Mouse (Mus musculus) urinary bladder, adult 18-20 months (tissue): ENCODE data around the gene Atp6v0a1.

Experiments
- DNase-seq, 2 experiments: peaks; one replicate each; pipeline ENCODE4 v3.0.0; 2022; ENCODE audit warnings: low spot score in 2 of 2, mixed read lengths in 2 of 2

Atp6v0a1 gene

DNA sequence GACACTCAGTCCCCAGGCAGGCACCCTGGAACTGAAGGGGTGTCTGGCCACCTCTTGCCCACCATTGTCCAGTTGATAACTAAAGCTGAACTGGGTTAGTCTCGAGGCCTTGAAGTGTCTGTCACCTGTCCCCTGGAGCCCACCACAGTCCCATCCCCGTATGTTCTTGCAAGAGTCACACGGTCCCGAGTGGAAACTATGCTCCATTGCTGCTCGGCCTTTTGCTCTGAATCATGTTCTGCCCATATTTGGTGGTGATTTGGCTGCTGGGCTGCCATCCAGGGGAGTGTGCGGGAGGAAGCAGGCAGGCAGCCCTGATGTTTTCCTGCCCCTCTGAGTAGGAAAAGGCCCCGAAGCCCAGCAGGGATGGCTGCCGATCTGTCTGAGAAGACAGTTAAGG, 50.9 kb downstream of the Atp6v0a1 start:
- DNase-seq = peak in 1 of 2 experiments; percentile 74

DNA sequence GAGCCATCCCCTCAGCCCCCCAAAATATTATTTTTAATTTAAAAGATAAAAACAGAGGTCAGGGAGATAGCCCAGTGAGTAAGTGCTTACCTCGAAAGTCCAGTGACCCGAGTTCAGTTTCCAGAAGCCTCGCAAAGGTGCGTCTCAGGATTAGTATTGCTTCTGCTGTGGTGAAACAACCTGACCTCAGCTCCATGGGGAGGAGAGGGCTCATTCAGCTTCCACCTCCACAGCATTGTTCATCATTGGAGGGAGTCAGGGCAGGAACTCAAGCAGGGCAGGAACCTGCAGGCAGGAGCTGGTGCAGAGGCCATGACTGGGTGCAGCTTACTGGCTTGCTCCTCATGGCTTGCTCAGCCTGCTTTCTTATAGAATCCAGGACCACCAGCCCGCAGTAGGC, 51.8 kb downstream of the Atp6v0a1 start:
- no peak for DNase-seq

DNA sequence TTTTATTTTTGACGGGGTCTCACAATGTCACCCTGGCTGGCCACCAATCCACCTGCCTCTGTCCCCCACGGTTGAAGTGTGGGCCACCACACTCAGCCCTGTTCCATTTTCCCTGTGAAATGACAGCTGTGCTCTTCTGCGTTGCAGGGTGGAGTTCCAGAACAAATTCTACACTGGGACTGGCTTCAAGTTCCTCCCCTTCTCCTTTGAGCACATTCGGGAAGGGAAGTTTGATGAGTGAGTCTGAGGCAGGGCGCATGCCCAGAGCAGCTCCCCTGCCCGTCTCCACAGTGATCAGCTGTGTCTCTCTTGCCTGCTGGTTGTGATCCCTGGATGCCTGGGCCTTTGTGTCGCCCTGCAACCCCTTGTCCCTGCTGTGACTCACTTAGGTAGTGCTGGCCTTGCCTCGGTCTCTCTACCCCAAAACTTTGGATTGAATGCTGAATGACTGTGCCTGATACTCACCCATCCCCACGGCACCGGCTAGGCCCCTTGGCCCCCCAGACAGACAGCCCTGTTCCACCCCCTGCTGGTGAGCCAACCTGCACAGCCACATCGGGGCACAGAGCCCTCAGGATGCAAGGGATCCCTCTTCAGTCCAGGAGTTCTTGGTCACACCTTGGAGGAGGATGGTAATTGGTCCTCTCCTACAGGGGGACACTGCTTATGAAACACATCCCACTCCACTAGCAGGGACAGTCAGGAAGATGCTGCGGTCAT, 53.1 kb downstream of the Atp6v0a1 start:
- peak in 1 of 2 experiments; percentile 68 for DNase-seq

- DNase-seq = no peak
Measured at GRCm38 (mm10) chr11:101062971-101063675, 53.9 kb downstream of the Atp6v0a1 start.

- DNase-seq = peak in 1 of 2 experiments; percentile 54
Measured at GRCm38 (mm10) chr11:101063676-101064327, 54.5 kb downstream of the Atp6v0a1 start.

DNA sequence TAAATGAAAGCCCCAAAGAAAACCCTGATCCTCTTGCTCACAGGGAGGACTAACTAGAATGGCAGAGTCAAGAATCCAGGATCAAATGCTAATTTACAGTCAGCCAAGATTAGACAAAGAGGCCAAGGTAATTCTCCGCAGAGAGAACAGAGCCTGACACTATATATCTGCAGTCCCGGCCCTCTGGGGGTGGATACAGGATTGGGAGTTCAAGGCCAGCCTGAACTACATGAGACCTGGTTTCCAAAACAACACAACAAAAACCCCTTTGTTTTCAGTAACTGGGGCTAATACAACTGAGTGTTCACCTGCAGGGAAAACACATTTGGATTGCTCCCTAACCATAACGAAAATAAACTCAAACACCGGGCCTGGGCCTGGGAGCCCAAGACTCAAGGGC, 55.2 kb downstream of the Atp6v0a1 start:
- DNase-seq = no peak

- no peak for DNase-seq
Measured at GRCm38 (mm10) chr11:101065002-101065401, 55.8 kb downstream of the Atp6v0a1 start.

- peak; percentile 68 to 69 for DNase-seq
Measured at GRCm38 (mm10) chr11:101066549-101067412, 57.5 kb downstream of the Atp6v0a1 start.

DNA sequence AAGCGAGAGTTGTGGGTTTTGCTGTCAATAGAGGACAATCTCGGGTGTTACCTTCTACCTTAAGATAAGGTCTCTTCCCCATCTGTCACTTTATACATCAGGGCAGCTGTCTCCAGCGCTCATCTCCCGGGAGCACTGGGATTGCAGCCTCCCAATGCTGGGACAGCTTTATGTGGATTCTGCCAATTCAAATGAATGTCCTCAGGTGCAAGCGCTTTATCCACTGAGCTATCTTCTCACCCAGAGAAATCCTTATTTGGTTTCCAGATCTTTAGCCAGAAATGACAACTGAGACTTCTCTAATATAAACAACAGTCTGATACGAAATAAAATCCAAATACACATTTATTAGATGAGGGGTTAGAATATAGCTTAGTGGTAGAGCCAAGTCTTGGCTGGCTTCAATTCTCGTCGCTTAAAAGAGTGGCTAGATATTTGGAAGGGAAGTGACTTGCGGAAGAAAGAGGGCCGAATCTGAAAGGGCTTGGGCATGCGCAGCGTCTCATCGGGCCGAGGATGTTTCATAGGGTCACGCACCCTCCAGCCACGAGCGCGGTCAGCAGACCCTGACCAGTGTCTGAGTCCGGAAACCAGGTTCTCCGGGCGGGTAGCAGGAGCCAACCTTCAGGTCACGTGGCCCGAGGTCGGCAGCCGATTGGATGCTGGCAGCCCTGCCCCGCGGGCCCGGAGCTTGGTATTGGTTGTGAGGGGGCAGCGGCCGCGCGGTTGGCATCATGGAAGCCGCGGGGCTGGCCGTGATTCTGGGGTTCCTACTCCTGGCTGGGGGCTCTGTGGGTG, 60.3 kb downstream of the Atp6v0a1 start, which contains the start of gene Naglu:
Gene Naglu (plus strand): TSS at position 622 of the 798 bp plus-strand sequence.
- DNase-seq = peak; percentile 91 to 92

- no peak for DNase-seq
Measured at GRCm38 (mm10) chr11:101070189-101070527, 60.9 kb downstream of the Atp6v0a1 start.

GRCm38 (mm10) chr11:101070987-101071386, 61.7 kb downstream of the Atp6v0a1 start:
- no peak for DNase-seq

- DNase-seq = no peak
Measured at GRCm38 (mm10) chr11:101071810-101072428, 62.7 kb downstream of the Atp6v0a1 start.

DNA sequence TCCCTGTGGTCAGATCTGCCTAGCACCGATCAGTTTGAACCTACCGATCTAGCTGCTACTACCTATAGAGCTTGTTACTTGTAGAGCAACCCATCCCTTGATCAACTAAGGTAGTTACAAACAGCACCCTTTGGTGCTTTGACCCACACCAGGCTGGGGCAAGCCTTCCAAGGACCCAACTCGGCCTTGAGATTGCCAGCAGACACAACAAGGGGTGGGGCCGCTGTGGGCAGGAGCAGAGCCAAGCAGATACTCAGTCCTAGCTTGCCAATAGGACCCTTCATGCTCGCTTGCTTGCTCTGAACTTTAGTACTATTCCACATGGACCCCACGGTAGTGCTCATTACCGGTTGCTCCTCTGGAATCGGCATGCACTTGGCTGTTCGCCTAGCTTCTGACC, 68.9 kb downstream of the Atp6v0a1 start, which contains the start of gene Hsd17b1:
Gene Hsd17b1 (plus strand): TSS at position 291 of the 400 bp plus-strand sequence.
- no peak for DNase-seq

DNA sequence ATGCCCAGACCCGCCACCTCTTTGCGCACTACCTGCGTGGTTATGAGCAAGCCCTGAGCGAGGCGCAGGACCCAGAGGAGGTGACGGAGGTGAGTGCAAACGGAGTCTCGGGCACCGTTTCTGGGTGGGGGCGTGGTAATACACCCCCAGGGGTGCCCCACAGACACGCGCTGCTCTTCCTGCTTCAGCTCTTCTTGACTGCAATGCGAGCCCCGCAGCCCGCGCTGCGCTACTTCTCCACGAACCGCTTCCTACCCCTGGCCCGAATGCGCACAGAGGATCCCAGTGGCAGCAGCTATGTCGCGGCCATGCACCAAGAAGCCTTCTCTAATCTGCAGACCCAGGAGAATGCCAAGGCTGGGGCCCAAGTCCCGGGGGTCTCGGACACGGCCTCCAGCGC, 70.5 kb downstream of the Atp6v0a1 start:
- DNase-seq = no peak

GRCm38 (mm10) chr11:101080421-101080820, 71.2 kb downstream of the Atp6v0a1 start:
- no peak for DNase-seq

- no peak for DNase-seq
Measured at GRCm38 (mm10) chr11:101081659-101082058, 72.4 kb downstream of the Atp6v0a1 start.

DNA sequence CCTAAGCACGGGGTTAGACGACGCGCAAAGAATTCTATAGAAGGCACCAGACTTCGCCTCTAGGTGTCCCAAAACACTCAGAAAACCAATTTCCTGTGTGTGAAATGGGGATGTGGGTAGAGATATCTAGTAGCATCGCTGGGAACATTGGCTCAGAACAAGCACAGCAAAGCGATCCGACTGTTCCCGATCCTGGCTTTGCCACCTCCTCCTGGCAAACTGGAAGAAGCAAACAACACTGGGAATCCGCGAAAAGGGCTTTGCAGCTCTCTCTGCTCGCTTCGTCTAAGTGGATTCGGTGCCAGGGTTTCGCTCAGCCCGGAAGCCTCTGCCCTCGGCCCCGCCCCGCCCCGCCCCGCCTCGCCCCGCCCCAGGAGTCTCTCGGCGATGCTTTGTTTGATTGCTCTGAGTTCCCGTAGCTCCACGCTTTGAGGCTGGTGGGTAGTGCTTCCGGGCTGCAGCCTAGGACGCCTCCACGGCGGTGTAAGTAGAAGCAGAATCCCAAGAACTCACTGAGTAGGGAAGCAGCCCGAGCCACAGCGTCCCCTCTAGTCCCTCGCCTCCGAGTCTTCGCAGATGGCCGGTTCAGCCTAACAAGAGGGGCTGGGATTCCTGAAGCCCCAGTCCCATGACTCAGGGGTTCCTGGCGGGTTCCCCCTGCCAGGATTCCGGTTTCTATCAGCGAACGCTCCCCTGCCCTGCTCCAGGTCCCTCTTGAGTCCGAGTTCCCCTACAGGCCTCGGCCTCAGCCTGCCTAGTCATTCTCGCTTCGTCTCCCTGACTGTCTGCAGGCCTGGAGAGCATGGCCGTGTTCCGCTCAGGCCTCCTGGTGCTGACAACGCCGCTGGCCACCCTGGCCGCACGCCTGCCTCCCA, 73.2 kb downstream of the Atp6v0a1 start, which contains the start of gene Coasy:
Gene Coasy (plus strand): TSS at position 358 of the 875 bp plus-strand sequence.
- DNase-seq = peak; percentile 76 to 81

DNA sequence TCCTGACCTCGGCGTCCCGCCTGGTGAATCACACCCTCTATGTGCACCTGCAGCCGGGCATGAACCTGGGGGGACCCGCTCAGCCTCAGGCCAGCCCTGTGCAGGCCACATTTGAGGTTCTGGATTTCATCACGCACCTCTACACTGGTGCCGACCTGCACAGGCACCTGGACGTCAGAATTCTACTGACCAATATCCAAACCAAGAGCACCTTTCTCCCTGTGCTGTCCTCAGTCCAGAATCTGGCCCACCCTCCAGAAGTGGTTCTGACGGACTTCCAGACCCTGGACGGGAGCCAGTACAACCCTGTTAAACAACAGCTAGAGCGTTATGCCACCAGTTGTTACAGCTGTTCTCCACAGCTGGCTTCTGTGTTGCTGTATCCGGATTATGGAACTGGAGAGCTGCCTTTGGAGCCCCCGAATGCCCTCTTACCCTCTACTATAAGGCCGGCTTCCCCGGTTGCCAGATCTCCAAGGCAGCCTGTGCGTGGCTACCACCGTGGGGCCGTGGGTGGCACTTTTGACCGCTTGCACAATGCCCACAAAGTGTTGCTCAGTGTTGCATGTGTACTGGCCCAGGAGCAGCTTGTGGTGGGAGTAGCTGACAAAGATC, 73.9 kb downstream of the Atp6v0a1 start:
- no peak for DNase-seq

- no peak for DNase-seq
Measured at GRCm38 (mm10) chr11:101084246-101084645, 75.0 kb downstream of the Atp6v0a1 start.
